Mouse (Mus musculus) fat pad, adult 2 months (tissue): ENCODE data around the gene Lin37.

Source experiments
- DNase-seq: peaks from one replicate; pipeline ENCODE4 v3.0.0-alpha.2; 2011; ENCODE audit warnings: low read depth, low spot score; ENCODE audit errors: extremely low read depth

Gene Lin37

GRCm38 (mm10) chr7:30518325-30518724, 41.3 kb downstream of the Lin37 start:
- no peak for DNase-seq

- no peak for DNase-seq
Measured at GRCm38 (mm10) chr7:30515003-30515760, 44.5 kb downstream of the Lin37 start.

- DNase-seq: no peak
Measured at GRCm38 (mm10) chr7:30508061-30508460, 51.6 kb downstream of the Lin37 start.
